Mouse (Mus musculus) cerebellum, adult 2 months (tissue): ENCODE data around the gene Ankrd40.

ENCODE experiments used
- CTCF ChIP-seq: fragments of 200-500 bp; IDR thresholded peaks from 2 replicates; pipeline ENCODE4 v1.5.1; 2011; ENCODE audit warnings: low read depth, mild to moderate bottlenecking, control low read depth, low read length, moderate library complexity, borderline replicate concordance; ENCODE audit not compliant: insufficient read depth
- POLR2A ChIP-seq: fragments of 200-500 bp; IDR thresholded peaks from 2 replicates; pipeline ENCODE4 v1.6.1; 2011; ENCODE audit warnings: low read length, control low read depth, borderline replicate concordance; ENCODE audit not compliant: insufficient read depth

- TF ChIP-seq POLR2A = no peak
- TF ChIP-seq CTCF = no peak
Measured at GRCm38 (mm10) chr11:94365340-94365739, 37.5 kb downstream of the Ankrd40 start.
